Mouse (Mus musculus) adrenal gland, adult (tissue): ENCODE data around the gene Snip1.

Source experiments
- DNase-seq, 2 experiments: peaks; one replicate each; pipeline ENCODE4 v3.0.0; 2022 to 2023; ENCODE audit warnings: low spot score in 1 of 2; ENCODE audit not compliant: inconsistent age in 2 of 2

Snip1 gene

DNA sequence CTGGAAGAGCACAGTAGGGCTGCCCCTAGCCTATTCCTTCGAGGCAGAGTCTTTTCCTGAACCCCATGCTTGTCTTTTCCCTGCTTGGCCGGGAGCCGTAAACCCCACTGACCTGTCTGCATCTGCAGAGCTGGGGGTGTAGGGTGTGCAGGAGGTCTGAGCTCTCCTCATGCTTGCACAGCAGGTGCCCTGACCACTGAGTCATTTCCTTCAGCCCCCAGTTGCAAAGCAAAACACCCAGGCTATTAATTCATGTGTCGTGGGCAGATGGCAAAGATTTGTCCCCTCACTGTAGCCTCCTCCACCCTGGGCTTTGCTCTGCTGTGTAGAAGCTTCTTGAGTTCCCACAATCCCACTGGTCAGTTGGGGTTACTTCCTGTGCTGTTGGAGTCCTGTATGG, 30.9 kb downstream of the Snip1 start:
- DNase-seq: no peak

DNA sequence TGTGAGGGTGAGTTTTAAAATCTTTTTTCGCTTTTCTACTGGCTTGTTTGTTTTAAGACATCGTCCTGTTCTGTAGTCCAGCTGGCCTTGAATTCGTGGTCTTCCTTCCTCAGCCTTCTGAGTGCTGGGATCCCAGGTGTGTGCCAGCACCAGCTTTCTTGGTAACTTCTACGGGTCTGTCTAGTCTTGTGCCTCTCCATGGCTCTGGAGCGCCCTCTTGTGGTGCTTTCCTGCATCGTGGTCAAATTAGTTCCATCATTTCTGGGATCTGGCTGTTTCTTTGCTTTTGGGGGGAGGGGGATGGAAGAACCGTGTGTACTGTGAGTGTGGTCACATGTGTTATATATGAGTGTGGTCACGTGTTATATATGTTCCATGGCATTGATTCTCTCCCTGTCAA, 33.0 kb downstream of the Snip1 start:
- DNase-seq: peak; percentile 76 to 93

DNA sequence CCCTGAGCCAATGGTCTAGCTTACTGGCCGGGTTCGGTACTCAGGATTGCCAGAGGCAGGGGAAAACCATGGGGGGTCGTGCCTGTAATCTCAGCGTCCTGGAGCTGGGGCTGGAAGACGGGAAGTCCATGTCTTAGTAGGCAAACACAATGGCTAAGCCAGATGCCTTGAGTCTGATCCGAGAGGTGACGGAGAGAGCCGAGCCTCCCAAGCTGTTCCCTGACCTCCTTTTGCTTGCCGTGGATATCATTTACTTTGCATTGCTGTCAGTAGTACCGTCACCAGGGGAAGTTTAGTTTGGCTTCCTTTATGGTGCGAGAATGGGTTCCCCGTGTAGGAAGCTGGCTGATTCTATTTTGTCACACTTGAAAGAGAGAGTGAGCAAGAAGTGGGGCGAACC, 34.9 kb downstream of the Snip1 start:
- DNase-seq: no peak

DNA sequence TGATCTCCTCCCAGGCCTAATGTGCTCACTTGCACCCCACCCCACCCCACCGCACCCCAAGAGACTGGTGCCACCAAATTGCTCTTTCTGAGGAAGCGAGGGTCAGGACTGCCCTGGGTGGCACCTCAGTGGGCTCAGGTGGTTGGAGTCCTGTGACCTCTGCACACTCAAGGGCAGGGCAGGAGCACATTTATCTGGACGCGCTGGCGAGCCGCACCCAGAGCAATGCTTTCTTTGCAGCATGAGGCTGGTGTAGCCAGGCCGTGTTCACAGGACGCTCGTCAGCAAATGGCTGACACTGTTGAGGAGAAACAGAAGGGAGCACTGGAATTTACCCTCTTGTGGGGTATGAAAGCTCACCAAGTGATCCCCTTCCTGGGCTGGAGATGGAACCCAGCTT, 38.9 kb downstream of the Snip1 start:
- DNase-seq: no peak

DNA sequence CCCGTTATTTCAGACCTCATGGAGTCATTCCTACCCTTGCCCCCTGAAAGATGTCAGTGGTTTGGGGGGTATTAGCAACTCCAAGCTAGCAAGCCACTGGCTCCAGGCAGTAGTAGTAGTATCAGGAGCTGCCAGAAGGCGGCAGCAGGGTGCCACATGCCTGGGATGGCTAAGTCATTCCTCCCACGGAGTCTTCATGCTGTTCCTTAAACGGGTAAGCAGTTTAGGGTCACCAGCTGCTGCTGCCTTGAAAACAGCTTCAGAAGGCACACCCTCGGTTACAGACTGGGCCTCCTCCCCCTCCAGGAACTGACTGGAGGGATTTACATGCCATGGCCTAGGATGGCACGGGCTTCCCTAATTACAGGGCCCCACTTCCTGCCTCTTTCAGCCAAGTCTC, 48.2 kb downstream of the Snip1 start:
- peak; percentile 82 to 95 for DNase-seq

DNA sequence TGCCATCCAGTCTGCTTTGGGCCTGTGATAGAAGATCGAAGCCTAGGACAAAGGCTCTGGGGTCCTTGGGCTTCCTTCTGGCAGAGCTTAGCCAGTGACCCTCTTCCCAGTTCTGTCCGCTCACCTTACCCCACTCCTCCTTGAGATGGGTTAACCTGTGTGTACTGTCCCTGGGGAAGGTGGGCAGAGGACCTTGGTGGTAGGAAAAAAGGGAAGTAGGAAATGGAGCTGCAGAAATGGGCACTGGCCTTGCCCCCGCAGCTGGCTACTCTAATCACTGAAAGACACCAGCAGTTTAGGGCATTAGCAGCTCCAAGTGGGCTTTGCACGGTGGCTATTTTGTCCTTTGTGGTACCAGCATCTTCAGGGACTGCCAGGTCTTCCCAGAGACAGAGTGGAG, 48.6 kb downstream of the Snip1 start:
- peak in 1 of 2 experiments; percentile 44 for DNase-seq

DNA sequence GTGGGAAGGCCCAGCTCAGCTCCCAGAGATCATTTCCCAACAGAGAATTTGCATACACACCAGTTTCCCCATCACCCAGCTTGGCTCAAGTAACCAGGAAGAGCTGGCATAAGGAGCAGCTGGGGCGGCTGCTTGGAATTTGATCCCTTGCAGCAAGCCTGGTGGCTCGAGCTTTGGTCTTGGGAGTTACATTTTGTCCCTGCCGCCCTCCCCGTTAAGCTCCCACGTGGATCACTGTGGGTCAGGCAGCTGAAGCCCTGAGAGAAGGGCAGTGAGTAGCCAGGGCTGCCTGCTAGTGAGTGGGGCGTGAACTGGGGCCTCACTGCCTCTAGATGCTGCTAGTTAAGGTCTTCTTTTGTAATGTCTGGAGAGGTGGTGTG, 49.2 kb downstream of the Snip1 start:
- no peak for DNase-seq

DNA sequence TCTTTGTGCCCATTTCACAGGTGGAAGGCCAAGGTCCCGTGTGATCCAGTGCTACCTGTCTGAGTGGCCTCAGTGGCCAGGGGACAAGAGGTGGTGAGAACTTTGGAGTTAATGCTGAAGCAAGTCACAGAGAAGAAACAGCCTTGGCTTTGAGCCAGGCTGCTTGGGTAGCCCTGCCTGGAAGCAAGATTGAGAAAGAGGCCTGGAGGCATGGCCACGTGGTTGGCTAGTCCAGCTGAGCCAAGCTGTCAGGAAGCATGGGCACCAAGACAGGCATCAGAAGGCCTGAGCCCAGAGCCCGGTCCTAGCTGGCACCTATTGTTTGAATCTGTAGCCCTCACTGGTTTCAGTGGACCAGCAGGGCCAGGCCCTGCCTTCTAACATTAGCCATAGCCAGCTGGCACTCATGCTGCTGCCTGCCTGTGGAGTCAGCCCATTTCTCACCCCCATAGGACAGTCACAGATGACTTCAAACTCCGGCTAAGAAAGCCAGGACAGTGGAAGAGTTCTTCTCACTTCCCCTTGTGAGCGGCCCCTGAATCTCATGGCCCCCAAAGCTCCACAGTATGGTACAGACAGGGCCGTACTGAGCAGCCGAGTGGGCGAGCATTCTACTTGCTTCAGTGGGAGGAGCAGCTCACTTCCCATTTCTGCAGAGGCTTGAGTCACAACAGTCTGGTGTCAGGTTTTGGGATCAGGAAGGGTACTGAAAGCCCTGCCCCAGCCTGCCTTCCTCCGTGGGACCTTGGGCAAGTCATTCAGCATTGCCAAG, 49.8 kb downstream of the Snip1 start:
- DNase-seq: peak; percentile 78 to 93

DNA sequence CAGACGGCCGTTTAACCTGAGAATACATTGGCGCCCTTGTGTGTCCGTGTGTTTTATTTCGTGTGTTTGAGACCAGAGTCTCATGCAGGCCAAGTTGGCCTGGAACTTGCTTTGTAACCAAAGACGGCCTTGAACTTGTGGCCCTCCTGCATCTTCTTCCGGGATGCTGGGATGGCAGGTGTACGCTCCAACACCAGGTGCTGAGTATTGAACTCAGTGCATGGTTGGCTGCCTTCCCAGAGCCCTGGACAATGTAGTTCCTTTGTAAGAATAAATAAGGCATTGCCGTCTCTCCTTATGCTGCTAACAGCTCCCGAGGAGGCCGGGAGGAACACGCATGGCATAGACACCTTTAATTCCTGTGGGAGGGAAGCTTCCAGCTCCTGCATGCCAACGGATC, 50.5 kb downstream of the Snip1 start:
- DNase-seq: no peak

DNA sequence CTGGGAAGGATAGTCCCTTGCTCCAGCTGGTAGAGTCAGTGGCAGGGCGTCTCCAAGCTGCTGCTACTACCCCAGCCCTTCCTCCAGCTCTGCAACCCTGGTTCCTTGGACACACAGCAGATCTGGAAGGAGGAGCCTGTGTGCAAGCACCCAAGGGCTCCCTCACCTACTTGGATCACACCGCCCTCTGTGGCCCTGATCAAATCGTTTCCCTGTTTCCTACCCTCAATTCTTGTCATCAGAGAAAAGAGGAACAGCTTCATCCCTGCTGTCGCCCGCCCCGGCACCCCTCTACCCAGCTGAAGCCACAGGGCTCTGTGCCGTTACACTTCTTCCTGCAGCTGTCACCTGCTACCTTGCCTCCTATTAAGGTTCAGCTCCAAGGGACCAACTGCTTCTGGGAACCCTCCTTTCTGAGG, 51.4 kb downstream of the Snip1 start:
- peak in 1 of 2 experiments; percentile 75 for DNase-seq

DNA sequence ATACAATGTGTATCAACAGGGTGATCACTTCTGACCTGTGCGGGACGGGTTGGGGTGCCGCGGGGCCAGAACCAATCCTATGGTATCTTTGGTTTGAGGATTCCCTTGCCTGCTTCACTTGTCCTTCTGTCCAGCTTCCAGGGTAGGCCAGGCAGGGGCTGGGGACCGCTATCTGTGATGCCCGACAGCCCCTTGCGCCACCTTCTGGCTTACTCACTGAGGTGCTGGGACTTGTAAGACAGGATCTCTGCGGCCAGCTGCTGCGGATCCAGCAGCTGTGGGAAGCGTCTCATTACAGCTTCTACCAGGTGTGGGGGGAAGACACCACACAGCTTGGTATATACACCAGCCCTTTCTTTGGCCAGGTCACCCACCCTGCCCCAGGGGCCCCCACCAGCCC, 52.6 kb downstream of the Snip1 start:
- DNase-seq: peak in 1 of 2 experiments; percentile 49

DNA sequence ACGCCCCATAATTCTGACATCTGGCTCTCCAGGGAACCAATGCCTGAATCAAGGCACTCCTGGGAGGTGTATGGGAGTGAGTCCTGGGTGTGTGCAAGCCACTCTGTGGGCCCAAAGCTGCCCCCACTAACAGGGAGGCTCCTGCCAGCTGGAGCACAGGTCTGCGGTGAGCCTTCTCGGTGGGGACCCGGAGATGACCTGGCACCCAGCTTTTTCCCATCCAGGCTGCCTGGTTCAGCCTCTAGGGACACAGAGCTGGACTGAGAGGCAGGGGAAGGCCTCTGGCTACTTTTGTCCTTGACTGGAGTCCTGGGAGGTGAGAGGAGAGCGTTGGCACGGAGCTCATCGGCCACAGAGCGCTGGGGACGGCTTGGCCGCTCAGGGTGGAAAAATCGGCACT, 53.2 kb downstream of the Snip1 start:
- DNase-seq: peak in 1 of 2 experiments; percentile 63

DNA sequence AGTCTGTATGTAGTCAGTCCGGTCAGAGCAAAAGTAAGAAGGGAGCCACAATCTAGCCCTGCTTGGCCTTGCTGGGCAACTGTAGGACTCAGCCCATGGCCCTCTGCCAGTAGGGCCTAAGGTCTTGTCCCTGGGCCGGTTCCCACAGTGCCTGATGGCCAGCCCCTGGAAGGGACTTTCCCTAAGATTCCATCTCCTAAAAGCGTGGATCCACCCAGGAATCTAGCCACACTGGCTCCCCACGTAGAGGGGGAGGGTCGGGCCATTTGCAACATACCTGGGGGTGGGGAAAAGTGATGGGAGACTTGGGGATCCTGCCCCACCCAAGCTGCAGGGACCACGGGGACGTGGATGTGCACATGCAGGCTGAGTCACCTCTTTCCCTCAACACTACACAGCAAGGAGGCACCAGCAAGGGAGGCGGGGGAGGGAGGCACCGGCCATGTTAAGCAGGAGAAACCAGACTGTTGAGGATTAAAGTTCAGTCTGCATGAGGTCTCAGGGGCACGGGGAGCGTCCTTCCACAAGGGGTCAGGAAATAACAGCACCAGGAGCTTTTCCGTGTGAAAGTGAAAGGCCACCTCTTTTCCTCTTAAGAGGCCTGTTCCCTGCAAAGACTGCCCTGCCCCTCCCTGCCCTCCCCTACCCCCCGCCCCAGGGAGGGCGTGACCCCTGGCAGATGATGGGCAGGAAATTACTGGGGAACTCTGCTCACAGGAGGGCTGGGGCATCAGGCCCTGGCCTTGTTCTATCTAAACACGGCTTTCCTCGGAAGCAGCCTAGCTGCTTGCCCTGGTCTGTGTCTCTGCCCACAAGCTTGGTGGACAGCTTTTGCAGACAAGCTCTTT, 56.2 kb downstream of the Snip1 start:
- DNase-seq: peak; percentile 84 to 97

DNA sequence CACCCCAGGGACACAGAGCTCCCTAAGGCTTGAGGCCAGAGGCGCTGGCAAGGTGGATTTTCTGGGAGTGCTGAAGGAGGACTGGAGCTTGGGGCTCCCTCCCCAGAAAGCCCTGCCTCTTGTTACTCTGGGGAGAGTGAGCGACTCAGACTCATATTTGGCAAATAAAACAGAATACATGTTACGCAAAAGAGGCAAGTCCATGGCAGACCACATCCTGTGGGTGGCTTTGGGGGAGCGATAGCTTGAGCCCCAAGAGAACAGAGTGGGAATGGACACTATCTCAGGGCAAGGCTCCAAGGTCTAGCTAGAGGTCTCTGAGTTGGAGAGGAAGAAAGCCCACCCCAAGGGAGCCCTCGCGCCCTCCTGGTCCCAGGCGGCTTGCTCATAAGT, 56.8 kb downstream of the Snip1 start:
- DNase-seq: no peak
